Mouse (Mus musculus): ENCODE measurements around the gene Higd2a.
A peak's percentile ranks its signal among the peaks of the same experiment; 100 is the strongest.
"Not testable (repeated sequence)": the region's sequence is repeated elsewhere in the genome, so short reads cannot be mapped to it uniquely, and the experiment has no call there.

The Higd2a gene

DNA sequence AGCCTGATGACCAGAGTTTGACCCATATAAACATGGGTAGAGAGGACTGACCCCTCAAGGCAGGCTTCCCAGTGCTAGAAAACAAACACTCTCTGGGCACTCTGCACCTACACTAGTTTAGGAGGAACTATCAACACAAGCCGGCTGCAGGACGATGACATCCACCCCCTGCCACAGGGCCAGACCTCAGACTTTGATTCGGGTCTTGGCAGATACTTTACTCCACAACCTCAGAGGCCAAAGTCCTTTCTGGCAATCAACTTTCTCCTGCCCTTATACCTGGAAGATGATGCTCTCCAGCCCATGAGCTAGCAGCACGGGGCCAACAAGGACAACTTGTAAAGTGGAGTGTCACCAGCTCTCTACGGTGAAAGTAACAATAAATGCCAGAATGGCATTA, 7.1 kb upstream of the Higd2a start:
- peak; percentile 56 for DNase-seq

GRCm38 (mm10) chr13:54585831-54586230, 4.2 kb upstream of the Higd2a start:
- DNase-seq, result no peak

GRCm38 (mm10) chr13:54589414-54589995, 502 bp upstream of the Higd2a start:
- DNase-seq, result no peak

- DNase-seq, result no peak
Measured at GRCm38 (mm10) chr13:54591776-54592356, 1.9 kb downstream of the Higd2a start.

GRCm38 (mm10) chr13:54593617-54594016, 3.6 kb downstream of the Higd2a start:
- no peak for DNase-seq

- DNase-seq, result no peak
Measured at GRCm38 (mm10) chr13:54596107-54596690, 6.2 kb downstream of the Higd2a start.

DNA sequence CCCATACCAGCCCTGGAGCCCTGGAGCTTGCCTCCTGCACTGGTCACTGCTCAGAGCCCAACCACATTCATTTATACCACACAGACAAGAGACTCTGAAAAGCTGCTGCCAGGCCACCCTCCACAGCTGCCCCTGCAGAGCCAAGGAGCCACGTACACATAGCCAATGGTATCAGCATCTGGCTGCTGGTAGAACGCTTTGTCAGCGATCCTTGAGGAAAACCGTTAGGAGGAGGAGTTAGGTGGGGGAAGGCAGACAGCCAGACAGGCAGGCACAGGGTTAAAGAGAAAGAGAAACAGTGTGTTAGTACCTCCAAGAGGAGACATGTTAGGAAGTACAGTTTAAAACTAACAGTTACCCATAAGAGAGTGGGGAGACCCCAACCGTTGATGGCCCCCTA, 6.9 kb downstream of the Higd2a start:
- peak; percentile 55 for DNase-seq

GRCm38 (mm10) chr13:54598622-54599143, 8.7 kb downstream of the Higd2a start:
- no peak for DNase-seq

DNA sequence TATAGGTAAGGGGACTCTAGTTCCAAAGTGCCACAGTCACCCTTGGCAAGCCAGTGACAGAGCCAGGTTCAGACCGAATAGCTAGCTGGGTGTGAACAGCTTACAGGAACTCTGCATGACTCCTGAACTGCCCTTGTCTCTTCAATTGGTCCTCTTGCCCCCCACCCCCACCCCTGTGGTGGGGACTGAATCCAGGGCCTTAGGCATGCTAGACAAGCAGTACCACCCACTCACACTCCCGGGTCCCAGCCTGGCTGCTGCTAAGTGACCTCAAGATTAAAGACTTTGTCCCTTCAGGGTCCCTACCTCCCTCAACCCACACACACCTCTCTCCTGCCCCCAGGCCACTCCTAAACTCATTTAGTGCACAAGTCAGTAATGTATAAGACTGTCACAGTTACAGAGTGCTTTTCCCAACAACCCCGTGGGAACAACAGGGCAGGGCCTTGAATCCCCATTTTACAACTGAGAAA, 12.7 kb downstream of the Higd2a start:
- no peak for DNase-seq

- no peak for DNase-seq
Measured at GRCm38 (mm10) chr13:54603501-54603900, 13.5 kb downstream of the Higd2a start.

DNA sequence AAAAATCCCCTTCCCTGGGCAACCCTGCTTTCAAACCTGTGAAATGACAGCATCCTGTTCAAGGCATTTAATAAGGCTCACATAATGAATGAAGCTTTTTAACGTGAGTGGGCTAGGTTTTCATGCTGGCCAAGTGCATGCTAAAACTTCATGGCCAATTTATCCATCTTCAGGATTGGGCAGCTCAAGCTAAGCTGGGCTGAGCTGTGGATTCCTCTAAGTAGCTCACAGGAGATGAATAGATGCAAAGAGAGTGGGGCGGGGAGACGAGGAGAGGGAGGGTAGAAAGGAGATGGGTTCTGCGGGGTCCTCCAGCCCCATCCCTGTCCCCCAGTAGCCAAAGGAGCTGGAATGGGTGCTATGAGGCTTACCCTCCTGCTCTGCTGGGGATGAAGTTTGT, 14.2 kb downstream of the Higd2a start:
- DNase-seq, result no peak

DNA sequence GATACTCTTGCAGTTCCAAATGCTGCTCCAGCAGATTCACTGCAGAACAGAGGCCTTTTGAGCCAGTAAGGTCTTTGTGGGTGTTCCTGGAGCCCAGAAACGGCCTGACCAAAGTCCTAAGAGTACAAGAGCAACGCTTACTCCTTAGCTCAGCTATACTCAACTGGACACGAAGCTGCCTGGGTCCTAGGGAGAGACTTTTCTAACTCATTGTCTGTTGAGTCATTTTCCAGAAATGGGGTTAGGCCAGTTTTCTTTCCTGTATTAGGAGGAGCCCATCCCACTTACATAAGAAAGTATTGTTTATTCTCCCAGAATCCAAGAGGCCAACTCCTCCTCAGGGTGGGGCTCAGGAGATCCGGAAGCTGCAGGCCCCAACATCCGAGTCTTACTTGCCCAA, 15.4 kb downstream of the Higd2a start:
- peak; percentile 66 for DNase-seq

DNA sequence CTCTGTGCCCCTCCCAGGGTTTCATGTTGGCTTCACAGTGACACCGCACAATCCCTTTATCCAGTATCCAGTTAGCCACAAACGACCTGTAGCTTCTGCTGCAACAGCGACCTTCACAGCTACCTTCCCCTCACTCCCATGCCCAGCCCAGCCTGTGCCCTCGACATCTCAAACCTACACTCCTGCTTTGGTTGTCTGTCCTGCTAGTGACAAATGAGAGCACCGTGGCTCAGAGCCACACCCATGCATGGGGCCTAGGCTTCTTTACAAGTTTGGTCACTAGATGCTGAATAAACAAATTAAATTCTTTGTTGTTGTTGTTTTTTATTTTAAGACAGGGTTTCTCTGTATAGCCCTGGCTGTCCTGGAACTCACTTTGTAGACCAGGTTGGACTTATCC, 17.2 kb downstream of the Higd2a start:
- no peak for DNase-seq

DNA sequence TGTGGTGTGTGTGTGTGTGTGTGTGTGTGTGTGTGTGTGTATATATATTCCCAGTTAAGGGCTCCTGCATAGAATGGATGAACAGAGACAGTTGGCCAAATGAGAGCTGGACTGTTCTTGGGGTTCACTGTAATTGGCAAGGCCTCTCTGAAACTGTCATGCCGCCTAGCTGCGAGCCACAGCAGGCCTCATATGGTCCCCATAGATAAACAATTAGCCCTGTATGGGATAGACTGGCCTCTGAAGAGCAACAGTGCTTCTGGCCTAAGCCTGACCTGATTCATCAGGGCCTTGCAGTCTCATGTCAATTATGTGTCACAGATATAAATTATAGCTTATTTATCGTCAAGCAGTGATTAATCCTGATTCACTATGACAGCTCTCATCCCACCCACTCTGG, 18.0 kb downstream of the Higd2a start:
- DNase-seq, result no peak

GRCm38 (mm10) chr13:54608666-54609065, 18.7 kb downstream of the Higd2a start:
- no peak for DNase-seq

DNA sequence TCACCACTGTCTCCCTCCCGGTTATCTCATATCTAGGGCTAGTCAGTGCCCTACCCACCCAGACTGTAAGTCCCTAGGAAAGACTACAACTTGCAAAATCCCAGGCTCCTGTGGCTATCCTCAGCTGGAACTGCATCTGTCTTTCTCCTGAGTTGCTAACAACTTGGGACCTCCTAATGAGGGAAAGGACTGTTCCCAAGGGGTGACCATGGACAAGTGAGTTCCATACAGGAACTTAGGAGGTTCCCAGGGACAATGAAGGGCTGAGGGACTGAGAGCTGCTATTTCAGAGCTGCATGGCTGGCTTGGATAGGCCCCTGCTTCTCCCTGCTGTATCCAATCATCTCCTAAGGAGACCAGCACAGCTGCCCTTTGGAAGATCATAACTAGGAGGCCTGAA, 19.3 kb downstream of the Higd2a start:
- DNase-seq, result no peak

DNA sequence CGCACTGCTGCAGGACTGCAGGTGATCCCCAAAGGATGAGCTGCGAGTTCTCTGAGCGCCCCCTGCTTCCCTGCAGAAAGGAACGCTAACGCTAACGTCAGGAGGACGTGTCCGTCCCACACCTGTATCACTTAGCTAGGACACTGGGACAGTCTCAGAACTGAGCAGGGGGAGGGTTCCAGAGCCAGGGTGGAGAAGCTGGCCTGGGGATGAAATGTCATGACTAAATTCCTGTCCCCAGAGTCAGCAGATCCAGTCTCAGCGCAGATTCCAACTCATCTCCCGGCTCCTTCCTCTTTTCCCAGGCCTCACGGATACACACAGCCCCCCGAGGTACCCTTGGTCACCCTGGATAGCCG, 20.6 kb downstream of the Higd2a start:
- DNase-seq, result no peak

GRCm38 (mm10) chr13:54610972-54611754, 21.2 kb downstream of the Higd2a start, which contains the start of gene Cltb:
Cltb (minus strand) TSS chr13:54611344.
- DNase-seq, result peak; percentile 82

GRCm38 (mm10) chr13:54613141-54613540, 23.1 kb downstream of the Higd2a start:
- not testable (repeated sequence) for DNase-seq

DNA sequence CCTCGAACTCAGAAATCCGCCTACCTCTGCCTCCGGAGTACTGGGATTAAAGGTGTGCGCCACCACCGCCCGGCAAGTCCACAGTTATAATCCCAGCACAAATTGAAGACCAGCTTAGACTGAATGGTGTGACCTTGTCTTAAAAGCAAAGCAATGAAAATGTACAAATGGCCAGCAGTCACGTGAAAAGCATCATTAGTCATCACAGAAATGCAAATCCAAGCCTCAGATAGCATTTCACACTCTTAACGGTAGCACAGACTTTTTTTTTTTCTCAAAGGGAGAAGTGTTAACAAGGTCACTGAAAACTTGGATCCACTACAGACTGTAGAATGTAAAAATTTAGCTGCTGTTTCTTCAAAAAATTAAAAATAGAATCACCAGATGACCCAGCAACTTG, 26.3 kb downstream of the Higd2a start:
- no peak for DNase-seq

GRCm38 (mm10) chr13:54616998-54617397, 27.0 kb downstream of the Higd2a start:
- DNase-seq, result no peak

GRCm38 (mm10) chr13:54621155-54621932, 31.3 kb downstream of the Higd2a start, which contains the start of gene Faf2:
Faf2 (plus strand) TSS chr13:54621784.
- DNase-seq, result peak; percentile 96

All from kidney, adult 11 months (tissue).